Mouse (Mus musculus) liver, embryonic 14.5 days (tissue): ENCODE measurements around the gene Myrfl. TPM values are rescaled to one million over a fixed set of nuclear protein-coding genes. Genes with fewer than 3 reads are reported as not detected.
A peak's percentile ranks its signal among the peaks of the same experiment; 100 is the strongest.

Experiments used
- ATAC-seq: fragments of 200-750 bp; cut with Nextera tagmentation; 2 replicates; pipeline ENCODE4 v1.8.0; 2017; ENCODE audit warnings: moderate number of reproducible peaks, mild to moderate bottlenecking, moderate library complexity; ENCODE audit not compliant: insufficient read depth
- DNase-seq, 3 experiments: peaks; one replicate each; pipeline ENCODE4 v3.0.0-alpha.2; 2012 to 2013; ENCODE audit warnings: low read depth in 3 of 3, low spot score in 3 of 3
- H3K27ac ChIP-seq: fragments of 300-500 bp; sonication (generic); 2 replicates; pipeline ENCODE4 v1.5.1; 2014; ENCODE audit warnings: moderate library complexity, mild to moderate bottlenecking, control low read depth, inconsistent platforms
- H3K27me3 ChIP-seq: fragments of 300-500 bp; sonication (generic); 2 replicates; pipeline ENCODE4 v1.6.1; 2014; ENCODE audit warnings: mild to moderate bottlenecking, low read length, moderate library complexity; ENCODE audit not compliant: control insufficient read depth, insufficient read depth
- H3K36me3 ChIP-seq: fragments of 300-500 bp; sonication (generic); replicated peaks from 2 replicates; pipeline ENCODE4 v1.6.1; 2014; ENCODE audit warnings: low read depth; ENCODE audit not compliant: control insufficient read depth, insufficient read depth
- H3K4me1 ChIP-seq, 2 experiments: fragments of 200-500 bp in 1 of 2; fragments of 300-500 bp in 1 of 2; sonication (generic) in 1 of 2; replicated peaks; 2 replicates each; pipeline ENCODE4 v1.6.1; 2012 to 2014; ENCODE audit warnings: antibody characterized with exemption in 1 of 2, inconsistent platforms in 1 of 2, low read length in 1 of 2; ENCODE audit not compliant: control insufficient read depth in 2 of 2, insufficient read depth in 2 of 2
- H3K4me2 ChIP-seq: fragments of 300-500 bp; sonication (generic); 2 replicates; pipeline ENCODE4 v1.6.1; 2014; ENCODE audit warnings: low read depth, mild to moderate bottlenecking, control low read depth, moderate library complexity
- H3K4me3 ChIP-seq, 2 experiments: fragments of 200-500 bp in 1 of 2; fragments of 300-500 bp in 1 of 2; sonication (generic) in 1 of 2; 2 replicates each; pipeline ENCODE4 v1.5.1; 2012 to 2014; ENCODE audit warnings: low read depth in 2 of 2, low read length in 2 of 2, mild to moderate bottlenecking in 2 of 2, control low read depth in 1 of 2, inconsistent platforms in 1 of 2, moderate library complexity in 1 of 2; ENCODE audit not compliant: insufficient read depth in 1 of 2
- H3K9ac ChIP-seq: fragments of 300-500 bp; sonication (generic); replicated peaks from 2 replicates; pipeline ENCODE4 v1.6.1; 2014; ENCODE audit warnings: mild to moderate bottlenecking, control low read depth, moderate library complexity
- H3K9me3 ChIP-seq: fragments of 300-500 bp; sonication (generic); 2 replicates; pipeline ENCODE4 v1.6.1; 2016; ENCODE audit warnings: low read length, mixed read lengths; ENCODE audit not compliant: control insufficient read depth
- CTCF ChIP-seq: IDR thresholded peaks from 2 replicates; pipeline ENCODE4 v1.5.1; 2016; ENCODE audit warnings: antibody characterized with exemption, low read depth, control low read depth
- EP300 ChIP-seq: IDR thresholded peaks from 2 replicates; pipeline ENCODE4 v1.6.1; 2016; ENCODE audit warnings: antibody characterized with exemption, low read depth
- WGBS: fragments of 180-500 bp; shearing (Covaris S2); extraction: QIAGEN DNeasy Blood & Tissue Kit; methylation state at CpG from one replicate; pipeline ENCODE4 v1.1.7; 2014; ENCODE audit not compliant: insufficient replicate concordance; 5-methylcytosine and 5-hydroxymethylcytosine counted together
- polyA plus RNA-seq, 2 experiments: library from polyadenylated mRNA; depleted of rRNA in 1 of 2; stranded (reverse) in 1 of 2; unstranded in 1 of 2; fragments of >200 nt; fragmentation: Nextera tagmentation in 1 of 2; extraction: Ambion mirVana in 1 of 2; gene quantifications; 2 replicates each; pipeline versions ENCODE4 v1.2.1 to v1.2.3; 2012 to 2014

The Myrfl gene
- polyA plus RNA-seq, 2 experiments, result not detected

DNA sequence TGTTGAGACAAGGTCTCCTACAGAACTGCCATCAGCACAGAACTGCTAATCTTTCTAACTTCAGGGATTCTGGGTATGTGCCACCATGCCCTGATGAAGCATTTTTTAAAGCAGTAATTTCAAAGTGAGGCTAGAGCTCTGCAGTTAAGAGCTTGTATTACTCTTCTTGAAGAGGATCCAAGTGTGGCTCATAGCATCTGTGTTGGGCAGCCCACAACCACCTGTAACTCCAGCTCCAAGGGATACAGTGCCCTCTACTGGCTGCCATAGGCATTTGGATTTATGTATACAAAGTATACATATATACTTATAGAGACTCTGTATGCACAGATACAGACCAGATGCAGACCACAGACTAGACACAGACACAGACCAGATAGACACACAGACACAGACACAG, 107.6 kb downstream of the Myrfl start:
- Histone ChIP-seq H3K27me3 (no peaks in the 10 kb centered on the region), H3K4me2 (no peak overlapping the region), H3K4me1 (no peaks in the 10 kb centered on the region), H3K9ac (no peak overlapping the region), H3K9me3 (no peaks in the 10 kb centered on the region), H3K36me3 (no peaks in the 10 kb centered on the region), H3K4me3 (no peak overlapping the region), H3K27ac (no peak overlapping the region)
- DNase-seq (no peak), ATAC-seq (no peak)
- TF ChIP-seq CTCF (peak; percentile 48; the same call in 1 of the 2 replicates), EP300 (no peak)

DNA sequence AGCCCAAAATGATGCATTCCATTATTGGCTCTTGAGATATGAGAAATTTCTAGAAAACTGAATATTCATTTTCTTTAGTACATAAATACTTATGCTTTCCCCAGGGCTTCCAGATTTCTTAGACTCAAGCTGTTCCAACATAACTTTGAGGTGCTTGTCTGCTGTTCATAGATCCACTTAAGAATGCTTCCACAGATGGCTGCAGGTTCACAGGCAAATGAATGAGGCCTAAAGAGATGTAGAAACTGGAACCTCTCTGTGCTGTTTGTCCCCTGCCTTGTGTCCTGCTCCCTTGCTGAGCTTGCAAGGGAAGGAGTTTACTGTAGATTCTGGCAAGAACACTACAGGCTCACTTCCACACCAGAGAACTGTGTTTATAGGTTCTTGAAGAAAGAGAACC, 108.3 kb downstream of the Myrfl start:
- H3K27ac ChIP-seq, result no peak overlapping the region
- no peak for TF ChIP-seq CTCF
- H3K4me2 ChIP-seq, result no peak overlapping the region
- DNase-seq, result no peak
- no peak for ATAC-seq
- H3K27me3 ChIP-seq, result no peaks in the 10 kb centered on the region
- H3K9me3 ChIP-seq, result no peaks in the 10 kb centered on the region
- no peak overlapping the region for H3K9ac ChIP-seq
- H3K36me3 ChIP-seq, result no peaks in the 10 kb centered on the region
- peaks cover 0 to 2% of the 10 kb centered on the region in 2 experiments; a peak in 2 of 4 replicates for H3K4me1 ChIP-seq
- H3K4me3 ChIP-seq, result no peak overlapping the region

DNA sequence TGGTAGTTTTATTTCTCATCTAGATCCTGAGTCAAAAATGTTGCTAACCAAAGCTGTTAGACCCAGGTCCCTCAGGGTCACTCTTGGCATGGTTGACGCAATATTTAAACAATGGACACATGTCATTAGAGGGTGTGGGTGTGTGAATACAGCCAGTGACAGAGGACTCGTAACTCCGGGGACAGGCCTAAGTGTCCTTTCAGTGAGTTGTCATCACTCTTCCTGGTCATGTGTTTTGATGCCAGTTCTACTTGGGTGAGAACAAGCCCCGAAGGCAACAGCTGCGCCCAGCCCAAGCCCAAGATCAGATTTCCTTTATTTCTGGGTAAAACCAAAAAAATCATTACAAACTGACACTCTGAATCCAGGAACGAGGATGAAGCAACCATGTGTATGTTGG, 112.6 kb downstream of the Myrfl start:
- H3K36me3 ChIP-seq, result no peaks in the 10 kb centered on the region
- ATAC-seq, result no peak

DNA sequence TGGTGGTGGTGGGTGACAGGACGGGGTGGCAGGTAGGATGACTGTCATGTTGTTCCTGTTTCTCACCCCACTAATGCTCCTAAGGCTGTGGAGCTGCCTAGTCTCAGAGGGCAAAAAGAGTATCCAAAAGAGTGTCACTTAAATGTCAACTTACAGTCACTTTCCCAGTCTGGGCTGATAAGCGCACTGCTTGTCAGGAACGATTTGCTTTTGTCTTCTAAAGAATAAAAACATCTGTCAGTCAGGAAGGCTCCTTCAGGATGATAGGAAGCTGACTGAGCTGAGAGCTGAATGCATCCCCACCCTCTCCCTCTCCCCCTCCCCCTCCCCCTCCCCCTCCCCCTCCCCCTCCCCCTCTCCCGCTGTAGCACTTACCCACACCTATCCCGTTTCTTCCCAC, 113.7 kb downstream of the Myrfl start:
- Histone ChIP-seq H3K27me3 (no peaks in the 10 kb centered on the region), H3K4me2 (no peak overlapping the region), H3K4me3 (no peak overlapping the region), H3K4me1 (peaks cover 0 to 2% of the 10 kb centered on the region in 2 experiments; a peak in 2 of 4 replicates), H3K9ac (no peak overlapping the region), H3K27ac (no peak overlapping the region), H3K9me3 (no peaks in the 10 kb centered on the region), H3K36me3 (no peaks in the 10 kb centered on the region)
- 30% methylated on average over 4 of the region's 5 CpGs for WGBS
- ATAC-seq, result no peak
- no peak for DNase-seq
- TF ChIP-seq EP300 (no peak), CTCF (no peak)

More for the DNA sequence above, 112.6 kb downstream of the Myrfl start:
- TF ChIP-seq CTCF, result no peak
- Histone ChIP-seq H3K4me1 (peaks cover 0 to 2% of the 10 kb centered on the region in 2 experiments; a peak in 2 of 4 replicates), H3K27ac (no peak overlapping the region), H3K9ac (no peak overlapping the region), H3K9me3 (no peaks in the 10 kb centered on the region), H3K4me3 (no peak overlapping the region), H3K27me3 (no peaks in the 10 kb centered on the region), H3K4me2 (no peak overlapping the region)
- DNase-seq, result no peak
- WGBS, result 61% methylated on average over 6 of the region's 6 CpGs

DNA sequence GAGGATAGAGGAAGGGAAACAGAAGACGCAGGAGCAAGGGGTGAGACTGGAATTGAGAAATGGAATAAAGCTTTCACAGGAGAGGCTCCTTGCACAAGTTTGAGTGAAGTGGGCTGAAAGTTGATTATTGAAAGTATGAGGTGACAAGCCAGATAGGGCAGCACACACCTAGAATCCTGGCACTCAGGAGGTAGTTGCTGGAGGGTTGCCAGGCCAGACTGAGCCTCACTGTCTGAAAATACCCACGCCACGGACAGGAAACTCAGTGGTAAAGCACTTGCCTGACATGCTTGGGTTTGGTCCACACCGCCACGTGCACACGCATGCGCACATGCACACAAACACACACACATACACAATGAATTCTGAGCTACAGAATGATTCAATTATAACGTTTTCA, 118.8 kb downstream of the Myrfl start:
- Histone ChIP-seq H3K27ac (no peak overlapping the region), H3K27me3 (no peaks in the 10 kb centered on the region), H3K4me1 (no peaks in the 10 kb centered on the region), H3K4me2 (no peak overlapping the region), H3K4me3 (no peak overlapping the region), H3K9me3 (no peaks in the 10 kb centered on the region), H3K36me3 (no peaks in the 10 kb centered on the region), H3K9ac (no peak overlapping the region)
- TF ChIP-seq EP300, result no peak
- TF ChIP-seq CTCF, result no peak
- ATAC-seq, result no peak
- no peak for DNase-seq
- WGBS, result 68% methylated on average over 8 of the region's 8 CpGs

DNA sequence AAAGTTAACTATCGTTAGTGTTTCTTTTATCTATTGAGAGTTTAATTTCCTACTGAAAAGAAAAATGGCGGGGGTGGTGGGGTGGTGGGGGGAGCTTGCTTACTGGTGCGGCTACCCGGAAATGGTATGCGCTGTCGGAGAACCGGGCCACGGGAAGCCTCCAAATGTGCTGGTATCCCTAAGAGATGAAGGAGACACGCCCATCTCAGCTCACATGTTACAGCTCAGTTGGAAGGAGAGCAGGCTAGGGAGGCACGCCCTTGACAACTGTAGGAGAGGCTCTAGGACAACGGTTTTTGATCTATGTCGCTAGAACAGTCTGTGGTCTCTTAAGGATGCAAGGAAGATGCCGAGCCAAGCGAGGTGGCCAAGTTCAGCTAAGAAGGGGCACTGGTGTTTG, 119.9 kb downstream of the Myrfl start:
- WGBS, result 74% methylated on average over 14 of the region's 14 CpGs
- no peak for ATAC-seq
- TF ChIP-seq CTCF (no peak), EP300 (no peak)

More for the DNA sequence above, 119.9 kb downstream of the Myrfl start:
- DNase-seq, result no peak
- no peak overlapping the region for H3K4me3 ChIP-seq
- no peaks in the 10 kb centered on the region for H3K27me3 ChIP-seq
- H3K4me2 ChIP-seq, result no peak overlapping the region
- H3K4me1 ChIP-seq, result no peaks in the 10 kb centered on the region
- no peak overlapping the region for H3K9ac ChIP-seq
- no peaks in the 10 kb centered on the region for H3K36me3 ChIP-seq
- no peak overlapping the region for H3K27ac ChIP-seq
- H3K9me3 ChIP-seq, result no peaks in the 10 kb centered on the region
